15 mouse cellular contexts compared by ENCODE assay signal in genomic region chr5:86886620-86887019, GRCm38 (mm10). TPM values are rescaled to one million over a fixed set of nuclear protein-coding genes. Genes with fewer than 3 reads are reported as not detected.
DNase-seq lines count a peak whose midpoint lies in the region; ATAC-seq lines count a peak whose summit lies in the region.
"Had no signal": no experiment of that assay in that cellular context is flagged by ENCODE, and none has a peak within 500 bp of the region (broad histone marks: within the 10 kb centered on the region; RNA-seq: fewer than 3 reads in every experiment).

No protein-coding gene starts in this region.

- peak; percentile 15 for DNase-seq in embryonic facial prominence, embryonic 11.5 days (ENCODE audit: low spot score)
- DNase-seq in embryonic facial prominence, embryonic 10.5 days (ENCODE audit: low spot score), result no peak
- DNase-seq in kidney, postnatal 14 days, result peak; percentile 7
- DNase-seq in kidney, adult 18-20 months, result no peak
- peak; percentile 65 for DNase-seq in midbrain, embryonic 14.5 days
- DNase-seq in urinary bladder, postnatal 10 days (ENCODE audit: low spot score), result no peak
- no peak for DNase-seq in adrenal gland, postnatal 25 days
- DNase-seq: heart, postnatal 36 days; kidney, postnatal 4 days; liver, embryonic 13.5 days; thymus, adult 18-20 months had no signal

- 49% methylated on average over 3 of the region's 3 CpGs for WGBS in embryonic facial prominence, embryonic 11.5 days
- WGBS in embryonic facial prominence, embryonic 10.5 days, result 54% methylated on average over 3 of the region's 3 CpGs
- 54% methylated on average over 3 of the region's 3 CpGs for WGBS in midbrain, embryonic 14.5 days
- 58% methylated on average over 3 of the region's 3 CpGs for WGBS in midbrain, embryonic 16.5 days

- no peaks in the 10 kb centered on the region for H3K27me3 ChIP-seq in embryonic facial prominence, embryonic 11.5 days (ENCODE audit: control insufficient read depth, insufficient read depth, low read length)
- no peaks in the 10 kb centered on the region for H3K27me3 ChIP-seq in embryonic facial prominence, embryonic 10.5 days (replicated peaks; ENCODE audit: low read depth, poor library complexity, severe bottlenecking)
- no peaks in the 10 kb centered on the region for H3K27me3 ChIP-seq in midbrain, embryonic 14.5 days (ENCODE audit: control insufficient read depth, insufficient read depth, low read length)
- H3K27me3 ChIP-seq in midbrain, embryonic 16.5 days (ENCODE audit: control insufficient read depth, insufficient read depth, low read depth, low read length), result no peaks in the 10 kb centered on the region
- H3K27me3 ChIP-seq: liver, embryonic 13.5 days had no signal

- H3K4me3 ChIP-seq in embryonic facial prominence, embryonic 11.5 days (ENCODE audit: low read depth, low read length), result no peak overlapping the region
- no peak overlapping the region for H3K4me3 ChIP-seq in embryonic facial prominence, embryonic 10.5 days
- H3K4me3 ChIP-seq in midbrain, embryonic 14.5 days (replicated peaks; ENCODE audit: low read depth, low read length), result no peak overlapping the region
- H3K4me3 ChIP-seq in midbrain, embryonic 16.5 days (ENCODE audit: low read depth, low read length), result no peak overlapping the region
- H3K4me3 ChIP-seq: liver, embryonic 13.5 days had no signal

- no peak overlapping the region for H3K27ac ChIP-seq in embryonic facial prominence, embryonic 11.5 days (replicated peaks; ENCODE audit: low read depth, low read length)
- H3K27ac ChIP-seq in embryonic facial prominence, embryonic 10.5 days (replicated peaks), result no peak overlapping the region
- no peak overlapping the region for H3K27ac ChIP-seq in midbrain, embryonic 14.5 days (replicated peaks; ENCODE audit: low read depth, low read length)
- no peak overlapping the region for H3K27ac ChIP-seq in midbrain, embryonic 16.5 days (ENCODE audit: low read length)
- H3K27ac ChIP-seq: liver, embryonic 13.5 days had no signal

- H3K4me1 ChIP-seq in embryonic facial prominence, embryonic 11.5 days (ENCODE audit: control insufficient read depth, insufficient read depth, low read length), result no peaks in the 10 kb centered on the region
- no peaks in the 10 kb centered on the region for H3K4me1 ChIP-seq in embryonic facial prominence, embryonic 10.5 days
- H3K4me1 ChIP-seq in midbrain, embryonic 14.5 days (ENCODE audit: control insufficient read depth, insufficient read depth, low read length), result no peaks in the 10 kb centered on the region
- no peaks in the 10 kb centered on the region for H3K4me1 ChIP-seq in midbrain, embryonic 16.5 days (ENCODE audit: control insufficient read depth, insufficient read depth, low read length)
- H3K4me1 ChIP-seq: liver, embryonic 13.5 days had no signal

- ATAC-seq in embryonic facial prominence, embryonic 11.5 days (replicated peaks; ENCODE audit: insufficient number of reproducible peaks, low FRiP score, low TSS enrichment, low read depth), result no peak
- ATAC-seq in midbrain, embryonic 14.5 days (ENCODE audit: low FRiP score, low TSS enrichment), result no peak
- ATAC-seq in midbrain, embryonic 16.5 days, result no peak

- no peaks in the 10 kb centered on the region for H3K36me3 ChIP-seq in embryonic facial prominence, embryonic 11.5 days (replicated peaks; ENCODE audit: control insufficient read depth, insufficient read depth, low read depth, low read length)
- no peaks in the 10 kb centered on the region for H3K36me3 ChIP-seq in embryonic facial prominence, embryonic 10.5 days (replicated peaks)
- H3K36me3 ChIP-seq in midbrain, embryonic 14.5 days (ENCODE audit: control insufficient read depth, insufficient read depth, low read length), result no peaks in the 10 kb centered on the region
- H3K36me3 ChIP-seq in midbrain, embryonic 16.5 days (ENCODE audit: control insufficient read depth, insufficient read depth, low read length), result no peaks in the 10 kb centered on the region
- H3K36me3 ChIP-seq: liver, embryonic 13.5 days had no signal

- H3K9me3 ChIP-seq in embryonic facial prominence, embryonic 11.5 days (replicated peaks; ENCODE audit: control insufficient read depth, low read length), result no peaks in the 10 kb centered on the region
- H3K9me3 ChIP-seq in embryonic facial prominence, embryonic 10.5 days, result no peaks in the 10 kb centered on the region
- H3K9me3 ChIP-seq in midbrain, embryonic 14.5 days (ENCODE audit: control insufficient read depth, low read length), result no peaks in the 10 kb centered on the region
- no peaks in the 10 kb centered on the region for H3K9me3 ChIP-seq in midbrain, embryonic 16.5 days (replicated peaks; ENCODE audit: control insufficient read depth, low read length, poor library complexity, severe bottlenecking)
- H3K9me3 ChIP-seq: liver, embryonic 13.5 days had no signal

- no peak overlapping the region for H3K9ac ChIP-seq in embryonic facial prominence, embryonic 11.5 days (replicated peaks; ENCODE audit: low read length)
- H3K9ac ChIP-seq in midbrain, embryonic 14.5 days (replicated peaks; ENCODE audit: low read length), result no peak overlapping the region
- no peak overlapping the region for H3K9ac ChIP-seq in midbrain, embryonic 16.5 days (ENCODE audit: low read depth, low read length)
- H3K9ac ChIP-seq: liver, embryonic 13.5 days had no signal

- H3K4me2 ChIP-seq in embryonic facial prominence, embryonic 11.5 days (ENCODE audit: low read depth, low read length), result no peak overlapping the region
- no peak overlapping the region for H3K4me2 ChIP-seq in midbrain, embryonic 14.5 days (ENCODE audit: low read length)
- no peak overlapping the region for H3K4me2 ChIP-seq in midbrain, embryonic 16.5 days (ENCODE audit: low read length)
- H3K4me2 ChIP-seq: liver, embryonic 13.5 days had no signal

RNA-seq across cellular contexts. Expression of gene Ugt2b34, which starts 20.1 kb away (rescaled TPM):
- not detected in 2 replicates for polyA plus RNA-seq in embryonic facial prominence, embryonic 11.5 days (2014; fragmentation: Nextera tagmentation; extraction: Ambion mirVana)
- polyA plus RNA-seq in embryonic facial prominence, embryonic 10.5 days (2016; fragmentation: Nextera tagmentation; extraction: Ambion mirVana), result 0.06 TPM in 1 of 2 replicates, not detected in the other
- polyA plus RNA-seq in midbrain, embryonic 14.5 days (2014; fragmentation: Nextera tagmentation; extraction: Ambion mirVana), result not detected in 2 replicates
- not detected in 2 replicates for polyA plus RNA-seq in midbrain, embryonic 16.5 days (2015; fragmentation: Nextera tagmentation; extraction: Ambion mirVana)
- total RNA-seq in adrenal gland, postnatal 25 days (2021), result 1.7 TPM in 1 of 2 replicates, not detected in the other
- total RNA-seq: granulocyte monocyte progenitor cell, adult 5-6 weeks; heart, postnatal 36 days; megakaryocyte progenitor cell, adult 5-6 weeks had no signal
- polyA plus RNA-seq: embryonic facial prominence, embryonic 14.5 days had no signal

RNA-seq across cellular contexts. Expression of gene Ugt2b1, which starts 39.7 kb away (rescaled TPM):
- polyA plus RNA-seq in embryonic facial prominence, embryonic 11.5 days (2014; fragmentation: Nextera tagmentation; extraction: Ambion mirVana), result not detected in 2 replicates
- polyA plus RNA-seq in embryonic facial prominence, embryonic 10.5 days (2016; fragmentation: Nextera tagmentation; extraction: Ambion mirVana), result not detected in 2 replicates
- polyA plus RNA-seq in midbrain, embryonic 14.5 days (2014; fragmentation: Nextera tagmentation; extraction: Ambion mirVana), result not detected in 2 replicates
- not detected in 2 replicates for polyA plus RNA-seq in midbrain, embryonic 16.5 days (2015; fragmentation: Nextera tagmentation; extraction: Ambion mirVana)
- total RNA-seq in adrenal gland, postnatal 25 days (2021), result 5.9 TPM in 1 of 2 replicates, not detected in the other
- total RNA-seq: granulocyte monocyte progenitor cell, adult 5-6 weeks; heart, postnatal 36 days; megakaryocyte progenitor cell, adult 5-6 weeks had no signal
- polyA plus RNA-seq: embryonic facial prominence, embryonic 14.5 days had no signal

Comparison
In these comparisons a context has a peak if more than half of its experiments do, and no peak if none do; other contexts are left out.
1. DNase-seq: peak in embryonic facial prominence, embryonic 11.5 days (single experiment), kidney, postnatal 14 days (single experiment) and midbrain, embryonic 14.5 days (single experiment); none in embryonic facial prominence, embryonic 10.5 days (single experiment), kidney, adult 18-20 months (single experiment), urinary bladder, postnatal 10 days (single experiment) and adrenal gland, postnatal 25 days (single experiment).